Mouse (Mus musculus) olfactory bulb, adult 2 months (tissue): Measurements from ENCODE around the gene Heatr9. TPM values are rescaled to one million over a fixed set of nuclear protein-coding genes. Genes with fewer than 3 reads are reported as not detected.

ENCODE experiments used
- H3K27ac ChIP-seq: fragments of 200-500 bp; 2 replicates; pipeline ENCODE4 v1.5.1; 2012; ENCODE audit warnings: low read depth, low read length; ENCODE audit not compliant: insufficient read depth
- H3K4me1 ChIP-seq: fragments of 200-500 bp; 2 replicates; pipeline ENCODE4 v1.6.1; 2012; ENCODE audit warnings: low read length; ENCODE audit not compliant: control insufficient read depth, insufficient read depth
- H3K4me3 ChIP-seq: fragments of 200-500 bp; 2 replicates; pipeline ENCODE4 v1.5.1; 2012; ENCODE audit warnings: mild to moderate bottlenecking, low read depth, low read length, moderate library complexity; ENCODE audit not compliant: insufficient read depth
- CTCF ChIP-seq: fragments of 200-500 bp; IDR thresholded peaks from 2 replicates; pipeline ENCODE4 v1.5.1; 2012; ENCODE audit warnings: low read depth, mild to moderate bottlenecking, low read length, moderate library complexity; ENCODE audit not compliant: insufficient read depth
- POLR2A ChIP-seq: fragments of 200-500 bp; IDR thresholded peaks from 2 replicates; pipeline ENCODE4 v1.6.1; 2012; ENCODE audit warnings: mild to moderate bottlenecking, low read depth, low read length, moderate library complexity; ENCODE audit not compliant: insufficient read depth
- WGBS: fragments of 180-500 bp; shearing (Covaris S2); methylation state at CpG from one replicate; pipeline ENCODE4 v1.1.7; 2018; 5-methylcytosine and 5-hydroxymethylcytosine counted together
- polyA plus RNA-seq: library from polyadenylated mRNA; stranded (reverse); fragments of >200 nt; gene quantifications from 2 replicates; pipeline ENCODE4 v1.2.4, GENCODE M21; 2012; ENCODE audit warnings: low replicate concordance; ENCODE audit not compliant: missing spikeins, insufficient read depth, insufficient read length

The Heatr9 gene
- polyA plus RNA-seq, 1 experiment: not detected

DNA sequence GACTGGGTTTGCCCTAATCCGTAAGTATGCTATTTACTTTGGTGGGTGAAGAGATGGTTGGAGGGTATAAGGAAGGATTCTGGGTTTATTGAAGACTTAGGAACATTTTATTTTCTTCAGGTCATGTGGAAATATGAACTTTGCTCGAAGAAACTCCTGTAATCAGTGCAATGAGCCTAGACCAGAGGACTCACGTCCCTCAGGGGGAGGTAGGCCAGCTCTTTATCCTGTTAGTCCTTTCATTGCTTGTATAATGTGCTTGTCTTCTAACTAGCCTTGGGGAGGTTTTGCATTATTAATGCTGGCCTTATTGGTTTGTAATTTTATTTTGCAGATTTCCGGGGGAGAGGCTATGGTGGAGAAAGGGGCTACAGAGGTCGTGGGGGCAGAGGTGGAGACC is 17.7 kb downstream of the Heatr9 start:
- Histone ChIP-seq H3K27ac (no peak overlapping the region), H3K4me3 (no peak overlapping the region), H3K4me1 (no peaks in the 10 kb centered on the region)
- TF ChIP-seq CTCF (no peak), POLR2A (no peak)
- 90% methylated on average over 5 of the region's 5 CpGs for WGBS

DNA sequence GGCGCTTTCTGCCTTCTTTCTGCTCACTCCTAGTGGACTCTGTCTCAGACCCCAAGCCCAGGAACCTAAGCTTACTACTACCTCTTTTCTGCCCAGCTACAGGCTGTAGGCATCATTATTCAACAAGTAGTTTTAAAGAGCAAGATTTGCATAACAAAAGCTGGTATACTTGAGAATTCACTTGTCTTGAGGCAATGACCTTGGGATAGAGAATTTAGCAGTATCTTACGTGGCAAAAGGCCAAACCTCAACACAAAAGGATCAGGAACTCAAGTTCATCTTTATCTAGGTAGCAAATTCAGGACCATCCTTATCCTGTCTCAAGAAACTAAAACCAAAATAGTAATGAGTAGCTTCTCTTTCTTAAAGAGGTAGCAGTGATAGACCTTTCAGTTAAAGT is 26.4 kb downstream of the Heatr9 start:
- TF ChIP-seq POLR2A: no peak
- no peak for TF ChIP-seq CTCF
- H3K4me1 ChIP-seq: no peaks in the 10 kb centered on the region
- H3K27ac ChIP-seq: no peak overlapping the region
- WGBS: 67% methylated on average over 2 of the region's 2 CpGs
- no peak overlapping the region for H3K4me3 ChIP-seq

DNA sequence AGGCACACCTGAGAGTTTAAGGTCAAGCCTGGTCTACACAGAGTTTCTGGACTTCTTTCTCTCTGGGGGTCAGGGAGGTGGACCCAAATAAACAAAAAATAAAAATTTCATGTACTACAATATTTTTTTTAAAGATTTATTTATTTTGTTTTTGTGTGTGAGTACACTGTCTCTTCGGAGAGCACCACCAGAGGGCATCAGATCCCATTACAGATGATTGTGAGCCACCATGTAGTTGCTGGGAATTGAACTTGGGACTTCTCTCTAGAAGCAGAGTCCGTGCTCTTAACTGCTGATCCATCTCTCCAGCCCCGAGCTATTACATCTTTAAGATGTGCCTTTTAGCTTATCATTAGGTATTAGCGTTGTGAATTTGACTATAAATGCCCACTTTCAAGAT is 30.5 kb downstream of the Heatr9 start:
- TF ChIP-seq POLR2A: no peak
- TF ChIP-seq CTCF: no peak
- no peaks in the 10 kb centered on the region for H3K4me1 ChIP-seq
- WGBS: 90% methylated on average over 4 of the region's 4 CpGs
- H3K27ac ChIP-seq: no peak overlapping the region
- no peak overlapping the region for H3K4me3 ChIP-seq

DNA sequence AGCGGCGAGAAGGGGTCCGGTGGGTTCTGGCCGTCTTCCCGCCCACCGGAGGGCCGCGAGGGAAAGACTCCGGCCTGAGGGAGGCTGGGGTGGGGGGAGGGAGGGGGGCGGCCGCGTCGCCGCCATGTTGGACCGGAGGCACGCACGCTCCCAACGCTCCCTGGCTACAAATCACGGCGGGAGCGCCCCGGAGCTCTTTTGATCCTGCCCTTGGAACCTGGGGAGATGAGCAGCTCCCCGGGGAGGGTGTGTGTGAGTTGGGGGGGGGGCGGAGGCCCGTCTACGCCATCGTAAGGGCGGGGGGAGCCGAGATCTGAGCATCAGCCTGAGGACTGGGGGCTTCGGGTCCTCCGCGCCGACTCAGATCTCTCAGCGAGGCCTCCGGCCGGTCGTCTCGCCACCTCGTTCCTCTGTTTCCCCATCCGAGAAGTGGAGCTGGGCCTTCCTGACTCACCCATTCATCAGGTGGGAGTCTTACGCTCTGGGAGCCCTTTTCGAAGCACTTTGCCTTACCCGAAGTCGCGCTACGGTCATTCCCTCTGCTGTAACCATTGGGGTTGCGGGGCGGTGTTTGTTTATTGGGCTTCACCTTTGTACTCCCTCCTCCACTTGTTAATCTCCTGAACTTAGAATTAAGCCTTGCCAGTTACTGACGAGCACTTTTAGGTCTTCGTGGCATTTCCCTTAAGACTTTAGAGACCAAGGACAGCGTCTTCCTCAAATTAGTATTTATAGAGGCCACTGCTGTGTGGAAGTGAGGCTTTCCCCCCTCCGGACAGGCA is 48.5 kb downstream of the Heatr9 start:
- Histone ChIP-seq H3K4me1 (0 out of 2 replicates have a peak, but pooled peaks cover 3% of the 10 kb centered on the region), H3K27ac (peak overlapping the region; percentile 90), H3K4me3 (peak overlapping the region; percentile 71)
- TF ChIP-seq POLR2A: no peak
- no peak for TF ChIP-seq CTCF
- 1% methylated on average over 51 of the region's 52 CpGs for WGBS

DNA sequence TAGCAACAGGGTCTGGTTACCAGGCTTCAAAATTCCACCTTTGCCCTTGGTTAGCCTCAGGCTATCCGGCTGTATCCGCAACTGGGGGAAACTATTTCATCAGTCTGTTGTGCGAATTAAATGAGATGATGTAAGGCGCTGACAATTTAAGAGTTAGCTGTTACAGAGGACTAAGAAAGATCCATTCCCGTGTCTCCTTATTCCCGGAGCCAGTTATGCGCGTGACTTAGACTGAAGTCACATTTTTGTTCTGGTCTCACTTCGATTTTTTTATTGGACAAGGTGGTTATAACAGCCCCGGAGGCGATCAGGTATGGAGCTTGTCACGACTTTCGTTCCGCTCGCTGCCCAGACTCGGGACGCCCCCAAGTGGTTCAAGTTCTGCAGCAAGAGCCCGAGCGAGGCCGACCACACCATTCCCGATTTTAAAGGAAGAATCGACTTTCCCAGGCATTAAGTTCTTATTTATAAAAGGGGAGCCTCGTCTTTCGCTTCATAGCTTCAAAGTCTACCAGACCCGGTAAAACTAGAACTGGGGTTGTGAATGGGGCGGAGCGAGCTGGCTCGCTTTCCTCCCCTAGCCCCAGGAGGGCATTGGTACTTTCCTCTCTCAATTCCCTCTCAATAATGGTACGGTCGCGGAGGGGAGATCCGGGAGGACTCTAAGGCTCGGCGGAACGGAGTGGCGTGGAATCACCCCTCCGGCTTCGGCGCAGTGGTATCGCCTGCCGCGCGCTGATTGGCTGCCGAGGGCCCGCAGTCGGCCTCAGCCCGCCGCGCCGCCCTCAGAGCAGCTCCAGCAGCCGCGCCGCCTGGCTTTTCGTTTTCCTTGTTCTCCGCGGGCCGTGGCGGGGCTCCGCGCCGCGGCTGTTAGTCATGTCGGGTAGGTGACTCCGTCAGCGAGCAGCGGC is 49.4 kb downstream of the Heatr9 start, which contains the start of gene Taf15:
Gene Taf15 (plus strand): TSS at position 763 of the 911 bp plus-strand sequence.
- TF ChIP-seq CTCF (peak; percentile 59), POLR2A (peak; percentile 95)
- Histone ChIP-seq H3K27ac (peak within 1 kb of the TSS; percentile 90), H3K4me3 (peak within 1 kb of the TSS; percentile 71), H3K4me1 (0 out of 2 replicates have a peak, but pooled peaks cover 3% of the 10 kb centered on the region)
- under 1% methylated on average over 66 of the region's 66 CpGs for WGBS

DNA sequence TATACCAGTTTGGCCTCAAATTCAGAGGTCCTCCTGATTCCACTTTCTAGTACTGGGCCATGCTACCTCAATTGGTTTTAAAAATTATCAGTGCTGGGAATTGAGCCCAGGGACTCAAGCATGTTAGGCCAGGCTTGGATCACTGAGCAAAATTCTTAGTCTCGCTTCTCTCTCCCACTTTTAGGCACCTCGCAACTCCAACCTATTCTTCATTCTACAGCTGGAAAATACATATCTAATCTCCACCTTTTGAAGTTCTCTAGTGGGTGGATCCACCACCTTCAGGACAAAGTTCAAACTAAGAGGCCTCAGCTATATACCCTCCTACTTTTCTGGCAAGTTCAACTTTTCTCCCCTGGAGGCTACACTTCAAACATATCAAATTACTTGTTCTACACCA is 50.2 kb downstream of the Heatr9 start:
- no peak overlapping the region; the same call in 1 of the 2 replicates for H3K4me3 ChIP-seq
- no peak overlapping the region for H3K27ac ChIP-seq
- TF ChIP-seq POLR2A: no peak
- WGBS: 98% methylated on average over 2 of the region's 2 CpGs
- H3K4me1 ChIP-seq: 0 out of 2 replicates have a peak, but pooled peaks cover 3% of the 10 kb centered on the region

DNA sequence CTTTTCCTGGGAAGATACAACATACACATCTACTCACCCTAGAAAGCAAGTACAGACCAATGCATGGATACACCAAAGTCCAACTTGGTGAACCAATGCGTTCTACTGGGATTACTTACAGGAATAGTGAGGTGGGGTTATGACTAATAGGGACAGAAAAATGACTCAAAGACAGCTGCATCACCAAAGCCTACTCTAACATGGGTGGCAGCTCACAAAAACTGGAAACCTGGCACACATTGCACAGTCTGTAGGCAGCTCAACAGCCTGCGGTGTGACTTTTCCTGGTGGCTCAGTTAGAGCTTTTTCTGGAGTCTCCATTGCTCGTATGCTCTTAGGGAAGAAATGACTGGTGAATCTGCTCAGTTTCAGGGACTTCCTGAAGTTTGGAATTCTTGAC is 53.2 kb downstream of the Heatr9 start:
- Histone ChIP-seq H3K4me3 (no peak overlapping the region), H3K27ac (no peak overlapping the region), H3K4me1 (peaks cover 7% of the 10 kb centered on the region; the same call in 1 of the 2 replicates)
- WGBS: 87% methylated on average over 3 of the region's 3 CpGs
- TF ChIP-seq CTCF (no peak), POLR2A (no peak)

DNA sequence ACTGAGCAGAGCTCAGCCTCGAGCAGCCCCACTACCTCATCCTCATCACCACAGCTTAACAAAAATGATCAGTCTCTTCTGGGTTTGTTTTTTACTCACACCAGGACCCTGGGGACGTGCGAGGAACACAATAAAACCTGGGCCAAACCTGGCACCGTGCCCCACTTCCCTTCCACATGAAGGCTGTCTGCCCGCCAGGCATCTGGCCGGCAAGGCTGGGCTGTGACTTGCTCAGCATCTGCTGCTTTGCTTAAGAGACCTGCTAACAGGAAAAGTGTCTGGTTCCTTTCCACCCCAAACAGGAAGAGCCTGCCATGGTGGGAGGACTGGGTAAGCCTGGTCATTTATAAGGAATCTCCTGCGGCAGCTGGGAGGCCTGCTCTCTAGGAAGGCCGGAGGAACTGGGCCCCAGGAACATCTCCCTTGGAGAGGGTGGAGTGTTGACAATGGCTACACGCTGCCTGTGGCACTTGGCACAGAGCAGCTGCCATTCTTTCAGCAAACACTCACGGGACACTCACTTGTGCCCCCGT is 54.8 kb downstream of the Heatr9 start:
- Histone ChIP-seq H3K27ac (no peak overlapping the region), H3K4me1 (peaks cover 14% of the 10 kb centered on the region), H3K4me3 (no peak overlapping the region)
- no peak for TF ChIP-seq POLR2A
- TF ChIP-seq CTCF: no peak
- 45% methylated on average over 11 of the region's 11 CpGs for WGBS
